Mouse (Mus musculus): ENCODE measurements around the gene Eif4a3. TPM values are rescaled to one million over a fixed set of nuclear protein-coding genes. Genes with fewer than 3 reads are reported as not detected.
"Not testable (repeated sequence)": the region's sequence is repeated elsewhere in the genome, so short reads cannot be mapped to it uniquely, and the experiment has no call there.

The Eif4a3 gene
- total RNA-seq, 2 experiments from 2014 or later: 172 TPM

DNA sequence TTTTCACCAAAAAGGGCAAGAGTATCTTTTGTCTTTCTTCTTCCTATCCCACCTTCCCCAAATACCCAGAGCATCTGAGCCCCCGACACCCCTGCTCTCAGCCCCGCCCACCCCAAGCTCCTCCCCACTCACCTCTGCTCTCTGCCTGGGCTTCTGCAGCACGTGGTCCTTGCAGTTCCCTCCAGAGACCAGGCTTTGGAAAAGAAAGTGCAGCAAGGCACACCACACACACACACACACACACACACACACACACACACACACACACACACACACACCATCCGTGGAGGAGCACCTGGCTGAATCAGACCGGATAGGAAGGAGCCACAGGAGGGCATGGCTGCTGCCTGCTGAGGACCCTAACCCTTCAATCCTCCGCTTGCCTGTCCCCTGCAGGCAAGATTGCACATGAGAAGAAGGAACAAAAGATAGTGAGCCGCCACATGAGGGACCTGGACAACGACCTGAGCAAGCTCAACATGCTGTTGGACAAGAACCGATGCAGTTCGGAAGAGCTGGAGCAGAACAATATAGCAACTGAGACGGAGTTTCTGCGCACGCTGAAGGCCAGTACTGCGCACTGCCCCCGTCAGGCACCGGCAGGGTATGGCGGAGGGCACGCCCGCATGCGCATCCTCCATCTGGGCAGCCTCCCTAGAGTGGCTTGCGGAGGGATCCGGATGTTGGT is 46.9 kb downstream of the Eif4a3 start:
- DNase-seq (ENCODE audit: low spot score in 2 of 2): no peak

DNA sequence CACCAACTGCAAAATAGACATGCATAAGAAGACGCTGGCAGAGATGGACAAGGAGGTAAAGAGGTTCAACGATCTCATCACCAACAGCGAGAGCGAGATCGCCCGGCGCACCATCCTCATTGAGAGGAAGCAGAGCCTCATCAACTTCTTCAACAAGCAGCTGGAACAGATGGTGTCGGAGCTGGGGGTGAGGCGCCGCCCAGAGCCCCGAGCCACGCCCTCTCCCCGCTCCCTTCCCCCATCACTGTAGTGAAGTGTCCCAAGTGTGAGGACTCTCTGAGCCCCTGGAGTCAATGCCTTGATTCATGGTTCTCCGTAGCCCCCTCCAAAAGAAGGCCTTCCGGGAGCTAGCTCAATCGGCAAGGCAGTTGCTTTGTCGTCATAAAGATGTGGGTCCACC is 48.9 kb downstream of the Eif4a3 start:
- DNase-seq (ENCODE audit: low spot score in 2 of 2): no peak

DNA sequence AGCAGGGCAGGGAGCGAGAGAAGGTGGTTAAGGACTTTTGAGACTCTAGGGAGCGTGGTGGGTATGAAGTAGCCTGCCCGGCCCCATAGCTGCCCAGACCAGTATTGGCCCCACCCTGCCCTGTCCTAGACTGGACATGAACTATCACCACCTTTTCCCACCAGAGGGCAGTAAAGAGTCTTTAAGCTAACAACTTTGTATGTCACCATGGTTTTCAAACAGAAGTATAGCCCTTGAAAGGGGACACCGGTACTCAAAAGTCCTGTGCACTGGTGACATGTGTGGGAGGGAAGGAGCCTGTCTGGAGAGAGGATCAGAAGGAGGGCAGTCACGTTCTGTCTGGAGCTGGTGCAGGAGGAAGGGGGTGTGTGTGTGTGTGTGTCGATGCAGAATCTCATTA is 50.9 kb downstream of the Eif4a3 start:
- DNase-seq (ENCODE audit: low spot score in 2 of 2): no peak

- not testable (repeated sequence) for DNase-seq (ENCODE audit: low spot score in 2 of 2)
Observed at GRCm38 (mm10) chr11:119245543-119245942, 54.3 kb downstream of the Eif4a3 start.

DNA sequence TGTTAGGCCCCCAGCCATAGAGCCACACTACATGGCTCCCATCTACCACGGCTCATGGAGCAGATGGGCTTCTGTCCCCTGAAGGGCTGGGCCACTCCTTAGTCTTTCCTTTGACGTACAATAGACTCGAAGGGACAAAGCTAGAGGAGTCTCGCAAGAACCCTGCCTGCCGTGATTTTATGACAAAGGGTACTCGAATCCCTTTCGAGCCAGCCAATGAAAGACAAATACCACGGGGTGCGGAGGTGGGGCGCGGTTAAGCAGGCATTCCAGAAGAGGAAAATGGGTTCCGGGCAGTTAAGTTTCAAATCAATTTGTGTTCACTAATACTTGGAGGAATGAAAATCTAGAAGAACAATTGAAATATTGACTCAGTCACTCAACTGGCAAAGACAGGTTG is 60.4 kb downstream of the Eif4a3 start:
- no peak for DNase-seq (ENCODE audit: low spot score in 2 of 2)

Other genes starting within 250 kb of the Eif4a3 start
- 10 to 100 TPM; 69.7 to 76.8 TPM for gene Cbx4, start 213.9 kb downstream of the Eif4a3 start, total RNA-seq (2021)
- gene Tbc1d16, start 71.6 kb downstream of the Eif4a3 start, total RNA-seq (2021): 10 to 100 TPM; 25.9 to 29.7 TPM
- gene Ccdc40, start 71.5 kb downstream of the Eif4a3 start, total RNA-seq (2021): 1 to 10 TPM; 2.0 to 2.6 TPM
- 10 to 100 TPM; 87.5 to 87.7 TPM for gene Gaa, start 32.2 kb downstream of the Eif4a3 start, total RNA-seq (2021)
- under 1 TPM; 0.48 to 0.90 TPM for gene Card14, start 7.7 kb upstream of the Eif4a3 start, total RNA-seq (2021)
- 10 to 100 TPM; 18.3 to 20.9 TPM for gene Sgsh, start 55.4 kb upstream of the Eif4a3 start, total RNA-seq (2021)
- 10 to 100 TPM; 10.9 to 11.2 TPM for gene Slc26a11, start 55.5 kb upstream of the Eif4a3 start, total RNA-seq (2021)
- gene Rnf213, start 93.0 kb upstream of the Eif4a3 start, total RNA-seq (2021): 10 to 100 TPM; 29.1 to 31.6 TPM
- 10 to 100 TPM; 37.1 to 38.2 TPM for gene Endov, start 191.3 kb upstream of the Eif4a3 start, total RNA-seq (2021)
- gene Nptx1, start 247.7 kb upstream of the Eif4a3 start, total RNA-seq (2021): 1 to 10 TPM; 6.0 to 6.2 TPM